Mouse (Mus musculus): ENCODE measurements around the gene Sez6l2. TPM values are rescaled to one million over a fixed set of nuclear protein-coding genes. Genes with fewer than 3 reads are reported as not detected.

Gene Sez6l2
- polyA plus RNA-seq, 1 experiment from 2014 or later = 0.72 TPM

DNA sequence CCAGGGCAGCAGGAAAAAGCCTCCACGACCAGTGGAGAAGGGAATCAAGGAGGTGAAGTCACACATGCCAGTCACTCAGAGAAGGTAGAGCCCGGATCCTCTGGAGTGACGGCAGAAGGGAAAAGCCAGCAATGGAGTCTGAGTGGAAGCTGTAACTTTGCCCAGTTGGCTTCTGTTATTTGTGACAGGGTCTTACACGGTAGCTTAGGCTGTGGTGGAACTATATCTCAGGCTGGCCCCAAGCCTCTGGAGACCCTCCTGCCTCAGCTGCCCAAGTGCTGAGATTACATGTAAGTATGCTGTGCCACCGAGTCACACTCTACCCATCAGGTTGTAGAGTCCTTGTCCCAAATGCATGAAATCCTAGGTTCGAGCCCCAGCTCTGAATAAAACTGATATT lies 63.0 kb downstream of the Sez6l2 start:
- peaks cover 51% of the 10 kb centered on the region for H3K4me1 ChIP-seq
- peaks cover 53% of the 10 kb centered on the region for H3K36me3 ChIP-seq (replicated peaks)
- no peak for DNase-seq (ENCODE audit: extremely low spot score, low spot score)
- no peaks in the 10 kb centered on the region for H3K27me3 ChIP-seq (ENCODE audit: poor library complexity, severe bottlenecking)
- no peak overlapping the region for H3K4me3 ChIP-seq
- H3K9me3 ChIP-seq = no peaks in the 10 kb centered on the region
- 95% methylated on average over 6 of the region's 6 CpGs for WGBS
- no peak overlapping the region for H3K27ac ChIP-seq

DNA sequence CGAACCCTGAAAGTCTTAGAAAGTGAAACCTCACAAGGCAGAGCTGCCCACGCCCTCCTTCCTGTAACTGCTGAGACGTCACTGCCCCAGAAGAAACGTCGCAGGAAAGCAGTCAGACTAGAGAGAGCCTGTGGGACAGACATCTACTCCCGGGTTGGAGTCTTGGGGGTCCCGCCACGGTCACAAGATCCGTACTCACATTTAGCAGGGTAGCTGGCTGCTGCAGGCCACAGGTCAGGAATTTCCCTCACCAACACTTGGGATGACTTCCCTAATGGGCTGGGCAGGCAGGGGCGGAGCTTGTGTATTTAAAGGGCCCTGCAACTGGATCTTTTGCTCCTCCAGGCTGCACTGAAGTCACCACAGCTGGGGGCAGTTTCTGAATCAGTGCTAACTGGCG lies 64.0 kb downstream of the Sez6l2 start, which contains the start of gene Mvp:
Mvp (minus strand) TSS at position 302 of the 400 bp plus-strand sequence.
- DNase-seq (ENCODE audit: extremely low spot score, low spot score) = no peak
- peak within 1 kb of the TSS; percentile 100 for H3K27ac ChIP-seq

DNA sequence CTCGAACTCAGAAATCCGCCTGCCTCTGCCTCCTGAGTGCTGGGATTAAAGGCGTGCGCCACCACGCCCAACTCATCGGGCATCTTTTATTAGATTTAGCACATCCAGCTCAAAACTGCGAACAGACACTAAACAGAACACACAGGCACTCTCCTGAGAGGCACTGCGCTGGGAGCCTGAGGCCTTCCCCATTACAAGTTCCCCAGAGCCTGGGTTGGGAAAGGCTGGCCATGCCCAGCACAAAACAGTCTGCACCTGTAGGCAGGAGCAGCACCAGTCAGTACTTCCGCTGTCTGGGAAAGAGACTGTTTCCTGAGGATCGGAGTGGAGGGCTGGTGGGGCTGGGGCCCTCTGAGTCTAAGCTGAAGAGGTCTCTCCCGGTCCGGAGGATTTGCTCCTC lies 64.6 kb downstream of the Sez6l2 start:
- peaks cover 61% of the 10 kb centered on the region for H3K4me1 ChIP-seq

More for the DNA sequence above, 64.0 kb downstream of the Sez6l2 start, which contains the start of gene Mvp:
- Histone ChIP-seq H3K9me3 (no peaks in the 10 kb centered on the region), H3K4me1 (peaks cover 55% of the 10 kb centered on the region), H3K36me3 (replicated peaks) (peaks cover 53% of the 10 kb centered on the region), H3K4me3 (peak within 1 kb of the TSS; percentile 76), H3K27me3 (ENCODE audit: poor library complexity, severe bottlenecking) (no peaks in the 10 kb centered on the region)
- 74% methylated on average over 11 of the region's 11 CpGs for WGBS

DNA sequence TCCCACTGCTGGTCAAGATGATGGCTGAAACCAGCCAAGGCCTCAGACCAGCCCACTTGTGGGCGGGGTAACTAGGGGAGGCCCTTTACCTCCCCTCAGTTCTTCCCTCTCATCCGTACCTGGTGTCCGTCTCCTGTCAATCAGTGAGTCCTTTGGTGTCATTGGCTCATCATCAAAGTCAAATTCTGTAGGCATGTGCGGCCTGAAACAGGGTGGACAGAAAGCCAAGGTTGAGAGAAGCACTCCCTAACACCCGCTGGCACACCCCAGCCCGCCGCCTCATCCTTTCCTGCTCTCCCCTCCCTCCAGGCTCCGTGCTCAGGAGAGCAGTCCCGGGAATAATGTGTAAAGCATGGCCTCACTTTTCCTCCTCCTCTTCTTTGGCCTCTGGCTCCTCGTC lies 65.7 kb downstream of the Sez6l2 start:
- H3K4me1 ChIP-seq = peaks cover 72% of the 10 kb centered on the region
- peak overlapping the region; percentile 100 for H3K27ac ChIP-seq
- H3K36me3 ChIP-seq (replicated peaks) = peaks cover 48% of the 10 kb centered on the region
- DNase-seq (ENCODE audit: extremely low spot score, low spot score) = no peak
- WGBS = 2% methylated on average over 10 of the region's 10 CpGs
- no peaks in the 10 kb centered on the region for H3K27me3 ChIP-seq (ENCODE audit: poor library complexity, severe bottlenecking)
- H3K9me3 ChIP-seq = no peaks in the 10 kb centered on the region
- H3K4me3 ChIP-seq = peak overlapping the region; percentile 76

More for the DNA sequence above, 64.6 kb downstream of the Sez6l2 start:
- DNase-seq (ENCODE audit: extremely low spot score, low spot score) = no peak
- Histone ChIP-seq H3K9me3 (no peaks in the 10 kb centered on the region), H3K36me3 (replicated peaks) (peaks cover 53% of the 10 kb centered on the region), H3K27ac (peak overlapping the region; percentile 100), H3K27me3 (ENCODE audit: poor library complexity, severe bottlenecking) (no peaks in the 10 kb centered on the region), H3K4me3 (peak overlapping the region; percentile 76)
- 95% methylated on average over 12 of the region's 12 CpGs for WGBS

DNA sequence TGATC lies 65.9 kb downstream of the Sez6l2 start, which contains the start of gene Pagr1b:
Pagr1b (minus strand) TSS at position 4 of the 5 bp plus-strand sequence.
- no peaks in the 10 kb centered on the region for H3K9me3 ChIP-seq
- no peak for DNase-seq (ENCODE audit: extremely low spot score, low spot score)
- peak within 1 kb of the TSS; percentile 100 for H3K27ac ChIP-seq
- H3K4me3 ChIP-seq = peak within 1 kb of the TSS; percentile 76
- H3K27me3 ChIP-seq (ENCODE audit: poor library complexity, severe bottlenecking) = no peaks in the 10 kb centered on the region
- peaks cover 46% of the 10 kb centered on the region for H3K36me3 ChIP-seq (replicated peaks)
- H3K4me1 ChIP-seq = peaks cover 74% of the 10 kb centered on the region

DNA sequence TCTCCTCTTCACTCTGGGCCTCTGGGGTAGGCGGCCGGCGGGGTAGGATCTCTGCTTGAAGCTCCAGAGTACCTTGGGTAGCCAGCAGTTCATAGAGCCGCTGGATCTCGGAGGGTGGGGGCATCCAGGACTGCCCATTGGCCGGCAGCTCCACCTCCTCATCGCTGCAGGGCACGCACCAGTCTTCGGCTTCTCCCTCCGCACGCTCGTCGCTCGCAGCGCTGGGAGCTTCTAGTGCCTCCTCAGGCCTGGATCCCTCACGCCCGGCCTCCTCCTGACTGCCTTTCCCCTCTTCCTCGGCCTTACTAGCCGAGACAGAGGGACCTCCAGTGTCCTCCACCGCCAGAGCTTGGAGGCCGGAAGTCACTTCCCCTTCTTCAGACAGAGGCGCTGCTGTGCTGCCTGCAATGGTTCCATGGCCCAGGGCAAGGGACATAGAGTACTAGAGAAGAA lies 66.1 kb downstream of the Sez6l2 start:
- peaks cover 76% of the 10 kb centered on the region for H3K4me1 ChIP-seq
- H3K27me3 ChIP-seq (ENCODE audit: poor library complexity, severe bottlenecking) = no peaks in the 10 kb centered on the region
- peaks cover 44% of the 10 kb centered on the region for H3K36me3 ChIP-seq (replicated peaks)
- under 1% methylated on average over 22 of the region's 22 CpGs for whole genome bisulfite sequencing
- H3K9me3 ChIP-seq = no peaks in the 10 kb centered on the region
- DNase-seq (ENCODE audit: extremely low spot score, low spot score) = no peak
- H3K27ac ChIP-seq = peak overlapping the region; percentile 100
- H3K4me3 ChIP-seq = peak overlapping the region; percentile 76

DNA sequence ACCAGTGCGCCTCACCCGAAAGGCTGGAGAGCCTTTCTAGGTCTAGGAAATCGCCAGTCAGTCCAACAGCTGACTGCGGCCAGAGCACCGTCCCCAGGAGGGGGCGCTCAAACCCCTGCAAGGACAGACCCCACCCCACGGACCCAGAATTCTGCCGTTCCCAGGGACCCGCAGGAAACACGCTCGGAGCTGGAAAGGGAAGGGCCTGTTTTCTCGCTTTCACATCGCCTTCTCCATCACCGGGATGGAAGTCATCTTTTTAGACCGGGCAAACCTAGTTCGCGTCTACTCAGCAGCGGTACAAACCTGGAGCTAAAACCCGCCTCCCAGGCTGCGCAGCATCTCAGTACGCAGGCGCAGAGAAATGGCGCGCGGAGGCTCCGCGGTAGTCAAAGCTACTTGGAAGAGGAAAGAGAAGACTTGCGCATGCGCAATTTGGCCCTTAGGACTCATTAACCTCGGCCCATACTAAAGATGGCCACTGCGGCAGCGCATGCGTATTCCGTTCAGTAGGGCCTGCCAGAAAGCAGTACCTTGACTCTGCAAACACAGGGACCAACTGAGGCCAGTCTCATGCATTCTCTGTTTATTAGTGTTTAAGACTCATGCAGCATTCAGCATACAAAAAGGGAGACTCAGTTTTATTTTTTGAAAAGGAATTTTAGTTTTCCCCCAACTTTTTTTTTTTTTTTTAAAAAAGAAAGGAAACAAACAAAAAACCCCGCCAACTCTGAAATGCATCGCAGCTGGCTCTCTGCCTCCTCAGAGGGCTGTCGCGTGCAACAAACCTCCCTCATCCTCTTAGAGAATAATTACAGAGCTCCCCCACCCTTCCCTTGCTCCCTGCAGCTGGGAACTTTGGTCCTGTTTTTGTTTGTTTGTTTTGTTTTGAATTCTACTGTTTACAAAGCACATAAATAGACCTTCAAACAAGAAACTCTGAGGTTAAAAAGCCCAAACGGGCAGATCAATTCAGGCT lies 66.9 kb downstream of the Sez6l2 start, which contains the start of gene Pagr1a:
Pagr1a (minus strand) TSS at position 382 of the 979 bp plus-strand sequence.
- Histone ChIP-seq H3K27me3 (ENCODE audit: poor library complexity, severe bottlenecking) (no peaks in the 10 kb centered on the region), H3K9me3 (no peaks in the 10 kb centered on the region), H3K4me1 (peaks cover 79% of the 10 kb centered on the region), H3K4me3 (peak within 1 kb of the TSS; percentile 92), H3K27ac (peak within 1 kb of the TSS; percentile 100), H3K36me3 (replicated peaks) (peaks cover 43% of the 10 kb centered on the region)
- WGBS = 5% methylated on average over 39 of the region's 39 CpGs
- peak; percentile 99 for DNase-seq (ENCODE audit: extremely low spot score, low spot score)

DNA sequence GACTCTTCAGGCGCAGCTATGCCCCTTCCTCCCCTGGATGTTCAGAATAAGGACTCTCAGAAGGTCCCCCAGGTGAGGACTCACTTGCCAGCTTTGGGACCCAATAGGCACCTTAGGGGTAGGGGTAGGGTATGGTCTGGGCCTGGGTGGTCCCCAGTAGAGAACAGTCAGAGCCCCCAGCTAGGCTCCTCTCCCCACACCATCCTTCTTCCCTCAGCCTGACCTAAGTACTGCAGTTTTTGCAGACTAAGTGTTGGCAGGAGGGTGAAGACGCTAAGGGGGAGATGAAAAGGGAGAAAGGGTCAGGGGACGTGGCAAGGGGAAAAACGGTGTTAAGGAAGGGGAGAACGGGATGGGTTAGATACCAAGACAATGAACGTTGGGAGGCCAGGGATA lies 67.6 kb downstream of the Sez6l2 start:
- Histone ChIP-seq H3K4me1 (peaks cover 86% of the 10 kb centered on the region), H3K36me3 (replicated peaks) (peaks cover 43% of the 10 kb centered on the region), H3K27me3 (ENCODE audit: poor library complexity, severe bottlenecking) (no peaks in the 10 kb centered on the region), H3K4me3 (peak overlapping the region; percentile 76; the same call in 1 of the 2 replicates), H3K9me3 (no peaks in the 10 kb centered on the region), H3K27ac (peak overlapping the region; percentile 100)
- 70% methylated on average over 6 of the region's 6 CpGs for WGBS
- DNase-seq (ENCODE audit: extremely low spot score, low spot score) = no peak

DNA sequence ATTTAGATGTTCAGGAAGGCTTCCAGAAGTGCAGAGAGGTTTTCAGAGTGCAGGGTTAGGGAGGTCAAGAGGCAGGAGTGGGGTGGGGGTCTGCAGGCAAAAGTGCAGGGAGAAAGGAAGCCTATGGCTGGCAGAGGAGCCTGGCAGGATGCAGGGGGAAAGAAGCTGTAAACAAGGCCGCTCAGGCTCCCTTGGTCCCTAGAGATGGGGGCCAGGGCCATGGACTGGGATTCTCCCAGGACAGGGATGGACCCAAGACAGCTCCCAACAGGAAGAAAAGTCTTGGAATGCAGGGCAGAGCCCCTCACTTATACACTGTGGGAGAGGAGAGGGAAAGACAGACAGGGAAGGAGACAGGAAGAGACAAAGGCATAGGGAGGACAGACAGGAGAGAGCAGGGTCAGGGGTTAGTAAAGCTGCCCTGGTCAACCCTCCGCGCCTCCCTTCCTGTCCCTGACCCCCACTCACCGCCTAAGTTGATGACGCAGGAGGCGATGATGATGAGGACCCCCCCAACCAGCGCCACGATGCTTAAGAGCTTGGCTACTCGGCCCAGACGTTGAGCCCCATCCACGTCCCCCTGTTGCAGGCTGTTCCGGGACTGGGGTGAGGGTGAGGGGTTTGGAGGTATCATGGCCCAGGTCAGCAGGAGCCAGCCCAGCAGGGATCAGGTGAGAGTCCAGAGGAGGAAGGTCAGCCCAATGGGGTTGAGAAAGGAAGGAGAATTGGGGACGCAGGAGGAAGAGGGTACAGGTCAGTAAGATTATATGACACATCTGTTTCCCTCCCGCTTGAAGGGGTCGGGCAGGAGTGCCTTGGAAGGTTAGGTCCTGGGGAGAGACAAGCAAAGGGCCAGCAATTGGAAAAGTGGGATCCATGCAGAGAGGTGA lies 68.3 kb downstream of the Sez6l2 start:
- Histone ChIP-seq H3K36me3 (replicated peaks) (peaks cover 43% of the 10 kb centered on the region), H3K4me1 (peaks cover 93% of the 10 kb centered on the region), H3K4me3 (peak overlapping the region; percentile 92; the same call in 1 of the 2 replicates), H3K27ac (peak overlapping the region; percentile 100), H3K27me3 (ENCODE audit: poor library complexity, severe bottlenecking) (no peaks in the 10 kb centered on the region), H3K9me3 (no peaks in the 10 kb centered on the region)
- no peak for DNase-seq (ENCODE audit: extremely low spot score, low spot score)
- WGBS = 90% methylated on average over 15 of the region's 15 CpGs

DNA sequence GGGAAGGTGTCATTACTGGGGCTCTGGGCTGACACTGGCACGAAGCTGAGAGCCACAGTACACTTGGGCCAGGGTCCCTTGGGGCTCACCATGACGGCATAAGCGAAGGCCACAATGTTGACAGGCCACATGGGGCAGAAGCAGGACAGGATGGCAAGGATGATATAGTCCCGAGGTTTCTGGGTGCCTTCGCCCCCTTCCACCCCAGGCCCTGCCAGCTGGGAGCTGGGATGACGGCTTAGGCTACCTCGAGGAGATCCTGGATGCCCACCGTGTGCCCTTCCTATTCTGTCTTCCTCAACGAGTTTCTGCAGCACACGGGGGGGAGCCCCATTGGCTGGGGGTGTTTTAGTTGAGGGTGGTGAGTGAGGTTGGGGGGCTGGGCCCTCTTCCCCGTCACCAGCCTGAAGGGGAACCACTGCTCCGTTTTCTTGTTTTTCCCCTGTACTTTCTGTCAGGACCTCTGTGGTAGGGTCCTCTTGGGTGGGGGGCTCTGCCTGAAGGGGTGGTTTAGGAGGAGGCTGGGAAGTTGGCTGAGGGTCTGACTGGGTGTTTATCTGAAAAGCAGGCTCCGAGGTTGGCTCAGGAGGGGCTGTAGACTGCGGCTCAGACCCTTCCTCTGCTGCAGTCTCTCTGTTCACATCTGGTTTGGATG lies 69.1 kb downstream of the Sez6l2 start:
- no peaks in the 10 kb centered on the region for H3K27me3 ChIP-seq (ENCODE audit: poor library complexity, severe bottlenecking)
- no peaks in the 10 kb centered on the region for H3K9me3 ChIP-seq
- H3K4me1 ChIP-seq = peaks cover 96% of the 10 kb centered on the region
- peak overlapping the region; percentile 92 for H3K4me3 ChIP-seq
- H3K27ac ChIP-seq = peak overlapping the region; percentile 100
- 83% methylated on average over 14 of the region's 14 CpGs for WGBS
- H3K36me3 ChIP-seq (replicated peaks) = peaks cover 43% of the 10 kb centered on the region
- DNase-seq (ENCODE audit: extremely low spot score, low spot score) = no peak

DNA sequence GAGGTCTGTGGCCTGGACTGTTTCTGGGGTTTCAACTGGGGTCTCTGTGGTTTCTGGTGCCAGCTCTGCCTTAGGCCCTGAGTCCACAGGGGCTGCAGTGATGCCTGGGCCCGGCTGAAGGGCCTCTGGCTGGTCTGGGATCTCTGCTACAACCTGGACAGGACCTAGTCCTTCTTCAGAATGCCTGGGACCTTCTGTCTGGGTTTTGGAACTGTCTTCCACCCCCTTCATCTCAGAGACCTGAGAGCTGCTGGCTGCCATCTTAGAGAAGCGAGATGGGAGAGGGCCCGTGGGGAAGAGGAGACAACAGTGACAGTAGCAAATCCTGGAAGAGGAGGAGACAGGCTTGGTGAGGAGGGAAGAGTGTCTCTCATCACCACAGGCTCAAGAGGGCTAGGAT lies 69.7 kb downstream of the Sez6l2 start:
- 67% methylated on average over 3 of the region's 3 CpGs for WGBS
- no peaks in the 10 kb centered on the region for H3K27me3 ChIP-seq (ENCODE audit: poor library complexity, severe bottlenecking)
- peak overlapping the region; percentile 100 for H3K27ac ChIP-seq
- no peaks in the 10 kb centered on the region for H3K9me3 ChIP-seq
- DNase-seq (ENCODE audit: extremely low spot score, low spot score) = no peak
- peaks cover 43% of the 10 kb centered on the region for H3K36me3 ChIP-seq (replicated peaks)
- H3K4me1 ChIP-seq = peaks cover 96% of the 10 kb centered on the region
- peak overlapping the region; percentile 92 for H3K4me3 ChIP-seq

All from forebrain, embryonic 10.5 days (tissue).